Mouse (Mus musculus): Measurements from ENCODE around the gene Pdzrn3. TPM values are rescaled to one million over a fixed set of nuclear protein-coding genes. Genes with fewer than 3 reads are reported as not detected.

Gene Pdzrn3
- polyA plus RNA-seq, 1 experiment from 2014 or later: 0.54 TPM

DNA sequence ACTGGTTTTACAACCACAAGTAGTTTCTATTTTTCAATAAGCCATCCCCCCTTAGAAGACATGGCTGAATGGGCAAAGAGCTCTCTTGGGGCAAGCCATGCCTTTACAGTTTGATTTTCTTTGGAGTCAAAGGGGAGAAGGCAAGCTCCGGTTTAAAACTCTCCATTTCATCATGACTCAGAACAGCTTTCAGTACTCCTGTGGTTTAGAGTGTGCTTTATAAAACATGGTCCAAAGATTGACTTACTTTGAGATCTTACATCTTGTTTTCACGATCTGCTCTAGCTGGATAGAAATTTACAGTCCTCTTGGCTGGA is 15.1 kb upstream of the Pdzrn3 start:
- Histone ChIP-seq H3K4me3 (ENCODE audit: low read depth, low read length) (no peak overlapping the region), H3K27ac (ENCODE audit: low read length) (no peak overlapping the region), H3K27me3 (ENCODE audit: control insufficient read depth, insufficient read depth, low read depth, low read length) (no peaks in the 10 kb centered on the region), H3K9ac (ENCODE audit: low read depth, low read length) (no peak overlapping the region), H3K9me3 (replicated peaks; ENCODE audit: control insufficient read depth, low read length) (no peaks in the 10 kb centered on the region), H3K4me1 (ENCODE audit: control insufficient read depth, low read depth, low read length) (no peaks in the 10 kb centered on the region), H3K4me2 (ENCODE audit: low read depth, low read length) (no peak overlapping the region), H3K36me3 (ENCODE audit: control insufficient read depth, insufficient read depth) (no peaks in the 10 kb centered on the region)
- ATAC-seq (ENCODE audit: low read depth): no peak
- 49% methylated on average over 2 of the region's 2 CpGs for WGBS (ENCODE audit: insufficient replicate concordance)

DNA sequence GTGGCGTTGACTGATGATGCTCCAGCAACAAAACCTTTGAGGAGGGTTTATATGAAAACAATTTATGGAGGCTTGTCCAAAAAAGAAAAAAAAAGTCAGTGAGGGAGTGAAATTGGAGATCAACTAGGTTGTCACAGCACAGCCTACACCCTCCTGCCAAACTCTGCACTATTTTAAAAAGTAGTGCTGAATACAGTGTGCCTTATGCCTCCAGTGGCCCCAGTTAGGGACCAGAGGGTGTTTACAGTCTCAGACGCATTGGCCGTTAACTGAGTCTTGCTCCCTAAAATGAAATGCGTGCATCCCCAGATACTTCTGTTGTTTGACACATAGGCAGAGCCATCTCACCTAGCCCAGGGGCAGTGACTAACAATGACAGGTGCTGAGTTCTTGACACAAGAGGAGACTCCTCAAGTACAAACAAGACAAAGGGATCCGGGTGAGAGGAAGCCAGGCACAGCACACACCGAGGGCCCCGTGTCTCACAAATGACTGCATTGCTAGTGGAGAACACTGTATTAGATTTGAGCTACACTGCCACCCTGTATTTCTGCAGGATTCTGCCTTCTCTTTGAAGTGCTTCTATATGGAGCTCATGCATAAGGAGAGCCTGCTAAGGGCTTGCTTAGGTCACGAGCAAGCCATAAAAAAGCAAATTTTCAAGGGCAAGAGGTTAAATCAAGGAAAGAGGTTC is 14.6 kb upstream of the Pdzrn3 start:
- Histone ChIP-seq H3K27ac (ENCODE audit: low read length) (no peak overlapping the region), H3K4me3 (ENCODE audit: low read depth, low read length) (no peak overlapping the region), H3K9ac (ENCODE audit: low read depth, low read length) (no peak overlapping the region), H3K4me1 (ENCODE audit: control insufficient read depth, low read depth, low read length) (no peaks in the 10 kb centered on the region), H3K27me3 (ENCODE audit: control insufficient read depth, insufficient read depth, low read depth, low read length) (no peaks in the 10 kb centered on the region), H3K4me2 (ENCODE audit: low read depth, low read length) (no peak overlapping the region), H3K36me3 (ENCODE audit: control insufficient read depth, insufficient read depth) (no peaks in the 10 kb centered on the region), H3K9me3 (replicated peaks; ENCODE audit: control insufficient read depth, low read length) (no peaks in the 10 kb centered on the region)
- ATAC-seq (ENCODE audit: low read depth): no peak
- WGBS (ENCODE audit: insufficient replicate concordance): 67% methylated on average over 8 of the region's 8 CpGs

DNA sequence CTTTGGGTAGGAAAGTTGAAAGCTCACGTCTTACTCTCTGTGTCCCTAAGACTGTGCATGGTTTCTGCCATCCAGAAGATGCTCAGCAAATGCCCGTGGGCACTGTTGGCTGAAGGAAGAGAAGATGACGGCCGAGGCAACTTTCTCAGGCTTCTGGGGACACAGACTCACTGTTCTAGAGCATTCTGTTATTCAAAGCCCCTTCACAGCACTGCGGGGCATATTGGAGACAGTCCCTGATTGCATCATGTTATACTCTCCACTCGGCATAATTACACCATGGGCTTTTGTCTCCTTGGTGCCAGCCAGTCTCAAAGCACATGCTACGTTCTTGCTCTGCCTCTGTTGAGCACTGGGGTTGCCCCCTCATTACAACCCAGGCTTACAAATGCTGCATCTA is 7.8 kb upstream of the Pdzrn3 start:
- H3K27ac ChIP-seq (ENCODE audit: low read length): no peak overlapping the region
- no peak for ATAC-seq (ENCODE audit: low read depth)
- H3K4me3 ChIP-seq (ENCODE audit: low read depth, low read length): no peak overlapping the region
- WGBS (ENCODE audit: insufficient replicate concordance): 60% methylated on average over 7 of the region's 7 CpGs
- H3K4me1 ChIP-seq (ENCODE audit: control insufficient read depth, low read depth, low read length): no peaks in the 10 kb centered on the region
- H3K9ac ChIP-seq (ENCODE audit: low read depth, low read length): no peak overlapping the region
- no peaks in the 10 kb centered on the region for H3K9me3 ChIP-seq (replicated peaks; ENCODE audit: control insufficient read depth, low read length)
- H3K36me3 ChIP-seq (ENCODE audit: control insufficient read depth, insufficient read depth): no peaks in the 10 kb centered on the region
- no peak overlapping the region for H3K4me2 ChIP-seq (ENCODE audit: low read depth, low read length)
- 0 out of 2 replicates have a peak, but pooled peaks cover 2% of the 10 kb centered on the region for H3K27me3 ChIP-seq (ENCODE audit: control insufficient read depth, insufficient read depth, low read depth, low read length)

DNA sequence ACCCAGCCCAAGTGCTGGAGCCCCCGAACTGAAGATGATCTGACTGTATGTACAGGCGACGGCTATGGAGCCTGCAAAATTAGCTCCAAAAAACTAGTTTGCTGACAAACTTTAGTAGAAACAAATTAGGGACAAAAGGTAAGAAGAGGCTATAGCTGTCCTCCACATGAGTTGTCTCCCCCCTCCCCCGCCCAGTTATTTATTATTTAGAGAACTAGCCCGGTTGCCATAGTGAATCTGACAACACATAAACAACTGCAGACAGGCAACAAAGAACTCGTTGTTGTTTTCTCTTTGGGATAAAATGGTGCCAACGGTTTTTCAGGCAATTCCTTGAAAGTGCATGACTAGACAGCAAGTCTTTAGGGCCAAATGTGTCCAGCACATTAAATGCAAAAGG is 7.3 kb upstream of the Pdzrn3 start:
- Histone ChIP-seq H3K4me3 (ENCODE audit: low read depth, low read length) (no peak overlapping the region), H3K4me2 (ENCODE audit: low read depth, low read length) (no peak overlapping the region), H3K36me3 (ENCODE audit: control insufficient read depth, insufficient read depth) (no peaks in the 10 kb centered on the region), H3K27me3 (ENCODE audit: control insufficient read depth, insufficient read depth, low read depth, low read length) (0 out of 2 replicates have a peak, but pooled peaks cover 2% of the 10 kb centered on the region), H3K9me3 (replicated peaks; ENCODE audit: control insufficient read depth, low read length) (no peaks in the 10 kb centered on the region), H3K4me1 (ENCODE audit: control insufficient read depth, low read depth, low read length) (no peaks in the 10 kb centered on the region), H3K27ac (ENCODE audit: low read length) (no peak overlapping the region), H3K9ac (ENCODE audit: low read depth, low read length) (no peak overlapping the region)
- 57% methylated on average over 7 of the region's 7 CpGs for WGBS (ENCODE audit: insufficient replicate concordance)
- no peak for ATAC-seq (ENCODE audit: low read depth)

DNA sequence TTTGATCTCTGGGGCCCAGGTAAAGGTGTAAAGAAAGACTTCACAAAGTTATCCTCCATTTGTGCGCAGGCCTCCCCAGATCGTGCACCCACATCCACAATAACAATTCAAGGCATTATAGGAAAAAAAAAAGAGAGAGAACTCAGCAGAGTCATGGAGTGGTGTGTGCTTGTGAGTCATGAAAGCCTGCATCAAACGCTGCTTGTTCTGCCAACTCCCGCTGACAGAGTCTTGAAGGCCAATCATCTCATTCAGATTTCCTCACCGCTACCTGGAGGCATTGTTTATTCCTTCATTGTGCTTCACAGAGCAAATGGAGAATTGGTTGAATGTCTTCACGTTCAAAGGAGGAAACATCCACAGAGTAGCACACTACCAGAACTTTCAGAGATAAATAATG is 6.8 kb upstream of the Pdzrn3 start:
- peaks cover 2% of the 10 kb centered on the region; the same call in 1 of the 2 replicates for H3K27me3 ChIP-seq (ENCODE audit: control insufficient read depth, insufficient read depth, low read depth, low read length)
- H3K4me3 ChIP-seq (ENCODE audit: low read depth, low read length): no peak overlapping the region
- WGBS (ENCODE audit: insufficient replicate concordance): 56% methylated on average over 6 of the region's 6 CpGs
- no peak overlapping the region for H3K27ac ChIP-seq (ENCODE audit: low read length)
- H3K9ac ChIP-seq (ENCODE audit: low read depth, low read length): no peak overlapping the region
- H3K4me2 ChIP-seq (ENCODE audit: low read depth, low read length): no peak overlapping the region
- ATAC-seq (ENCODE audit: low read depth): no peak
- H3K36me3 ChIP-seq (ENCODE audit: control insufficient read depth, insufficient read depth): no peaks in the 10 kb centered on the region
- H3K4me1 ChIP-seq (ENCODE audit: control insufficient read depth, low read depth, low read length): no peaks in the 10 kb centered on the region
- H3K9me3 ChIP-seq (replicated peaks; ENCODE audit: control insufficient read depth, low read length): no peaks in the 10 kb centered on the region

DNA sequence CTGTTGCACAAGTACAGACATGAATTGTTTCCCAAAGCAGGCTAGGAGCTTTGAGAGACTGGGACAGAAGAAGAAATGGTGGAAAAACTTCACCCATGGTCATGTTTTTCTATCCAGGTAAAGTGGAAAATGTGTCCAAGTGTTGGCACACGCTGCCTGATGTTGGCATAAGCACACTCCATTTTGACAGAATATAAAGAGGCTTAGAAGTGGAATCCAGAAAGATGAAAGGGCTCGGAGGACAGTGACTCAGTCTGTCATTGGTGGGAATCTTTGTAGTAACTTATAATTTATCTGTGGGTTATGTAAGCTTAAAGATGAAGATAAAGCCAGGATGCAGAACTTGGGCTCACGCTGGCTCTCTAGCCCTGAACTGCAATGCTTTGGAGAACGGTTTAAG is 5.2 kb upstream of the Pdzrn3 start:
- Histone ChIP-seq H3K27me3 (ENCODE audit: control insufficient read depth, insufficient read depth, low read depth, low read length) (peaks cover 8% of the 10 kb centered on the region), H3K4me2 (ENCODE audit: low read depth, low read length) (no peak overlapping the region), H3K9me3 (replicated peaks; ENCODE audit: control insufficient read depth, low read length) (no peaks in the 10 kb centered on the region), H3K4me1 (ENCODE audit: control insufficient read depth, low read depth, low read length) (no peaks in the 10 kb centered on the region), H3K36me3 (ENCODE audit: control insufficient read depth, insufficient read depth) (no peaks in the 10 kb centered on the region), H3K4me3 (ENCODE audit: low read depth, low read length) (no peak overlapping the region), H3K9ac (ENCODE audit: low read depth, low read length) (no peak overlapping the region), H3K27ac (ENCODE audit: low read length) (no peak overlapping the region)
- 55% methylated on average over 4 of the region's 4 CpGs for WGBS (ENCODE audit: insufficient replicate concordance)
- ATAC-seq (ENCODE audit: low read depth): no peak

DNA sequence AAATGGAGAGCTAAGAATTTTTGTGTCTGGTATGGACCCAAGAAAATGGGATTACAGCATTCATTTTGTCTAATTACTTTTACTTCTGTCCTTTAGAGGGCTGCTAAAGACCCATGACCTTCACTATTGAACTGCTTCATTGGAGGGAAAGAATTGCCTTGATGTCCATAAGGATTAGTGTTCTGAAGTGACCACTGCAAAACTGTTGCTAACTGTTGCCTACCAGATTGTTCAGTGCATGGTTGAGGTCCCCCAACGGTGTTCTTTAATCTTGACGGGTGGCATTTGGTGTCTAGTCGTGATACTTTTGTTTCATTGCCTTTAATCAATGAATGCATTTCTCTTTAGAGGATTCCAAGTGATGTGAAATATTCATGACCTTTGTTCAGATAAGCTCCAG is 1.8 kb upstream of the Pdzrn3 start:
- H3K27ac ChIP-seq (ENCODE audit: low read length): no peak overlapping the region
- no peak overlapping the region for H3K4me3 ChIP-seq (ENCODE audit: low read depth, low read length)
- ATAC-seq (ENCODE audit: low read depth): no peak
- H3K4me1 ChIP-seq (ENCODE audit: control insufficient read depth, low read depth, low read length): no peaks in the 10 kb centered on the region
- H3K4me2 ChIP-seq (ENCODE audit: low read depth, low read length): no peak overlapping the region
- H3K9ac ChIP-seq (ENCODE audit: low read depth, low read length): no peak overlapping the region
- H3K9me3 ChIP-seq (replicated peaks; ENCODE audit: control insufficient read depth, low read length): no peaks in the 10 kb centered on the region
- 50% methylated on average over 3 of the region's 3 CpGs for WGBS (ENCODE audit: insufficient replicate concordance)
- no peaks in the 10 kb centered on the region for H3K36me3 ChIP-seq (ENCODE audit: control insufficient read depth, insufficient read depth)
- peaks cover 27% of the 10 kb centered on the region for H3K27me3 ChIP-seq (ENCODE audit: control insufficient read depth, insufficient read depth, low read depth, low read length)

DNA sequence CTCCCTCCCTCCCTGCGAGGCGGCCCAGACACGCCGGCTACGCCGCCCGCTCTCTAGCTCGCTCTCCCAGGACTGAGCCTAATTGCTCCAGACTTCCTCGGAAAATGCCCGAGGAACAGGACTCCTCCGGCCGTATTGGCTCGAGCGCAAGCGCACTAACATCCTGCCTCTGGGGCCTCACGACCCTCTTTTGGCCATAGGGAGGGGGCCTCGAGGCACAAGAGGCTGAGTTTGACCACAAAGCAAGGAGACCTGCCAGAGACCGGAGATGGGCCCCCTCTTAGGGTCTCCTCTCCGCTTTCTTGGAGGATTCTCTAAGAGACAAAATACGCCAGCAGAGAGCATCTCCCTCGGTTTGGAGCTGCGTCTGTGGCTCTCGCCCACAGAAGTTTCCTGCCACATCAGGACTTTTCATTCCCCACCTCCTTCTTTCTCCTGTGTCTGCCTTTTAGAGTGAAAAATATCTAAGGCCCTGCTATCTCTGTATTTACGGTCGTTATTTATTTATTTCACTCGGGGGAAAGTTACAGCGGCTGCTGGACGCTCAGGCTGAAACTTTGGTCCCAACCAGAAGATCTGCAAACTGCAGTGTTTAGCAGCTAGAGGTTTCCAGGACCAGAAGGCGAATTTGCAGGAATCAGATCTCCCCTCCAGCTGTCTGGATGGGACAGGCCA is 375 bp upstream of the Pdzrn3 start:
- peaks cover 27% of the 10 kb centered on the region for H3K27me3 ChIP-seq (ENCODE audit: control insufficient read depth, insufficient read depth, low read depth, low read length)
- 1% methylated on average over 29 of the region's 29 CpGs for WGBS (ENCODE audit: insufficient replicate concordance)
- peak overlapping the region; percentile 31; the same call in 1 of the 2 replicates for H3K9ac ChIP-seq (ENCODE audit: low read depth, low read length)
- peak overlapping the region; percentile 55 for H3K4me3 ChIP-seq (ENCODE audit: low read depth, low read length)
- H3K4me2 ChIP-seq (ENCODE audit: low read depth, low read length): peak overlapping the region; percentile 68
- no peak overlapping the region for H3K27ac ChIP-seq (ENCODE audit: low read length)
- no peaks in the 10 kb centered on the region for H3K9me3 ChIP-seq (replicated peaks; ENCODE audit: control insufficient read depth, low read length)
- H3K36me3 ChIP-seq (ENCODE audit: control insufficient read depth, insufficient read depth): no peaks in the 10 kb centered on the region
- ATAC-seq (ENCODE audit: low read depth): peak; percentile 23; the same call in 1 of the 2 replicates
- H3K4me1 ChIP-seq (ENCODE audit: control insufficient read depth, low read depth, low read length): peaks cover 3% of the 10 kb centered on the region

DNA sequence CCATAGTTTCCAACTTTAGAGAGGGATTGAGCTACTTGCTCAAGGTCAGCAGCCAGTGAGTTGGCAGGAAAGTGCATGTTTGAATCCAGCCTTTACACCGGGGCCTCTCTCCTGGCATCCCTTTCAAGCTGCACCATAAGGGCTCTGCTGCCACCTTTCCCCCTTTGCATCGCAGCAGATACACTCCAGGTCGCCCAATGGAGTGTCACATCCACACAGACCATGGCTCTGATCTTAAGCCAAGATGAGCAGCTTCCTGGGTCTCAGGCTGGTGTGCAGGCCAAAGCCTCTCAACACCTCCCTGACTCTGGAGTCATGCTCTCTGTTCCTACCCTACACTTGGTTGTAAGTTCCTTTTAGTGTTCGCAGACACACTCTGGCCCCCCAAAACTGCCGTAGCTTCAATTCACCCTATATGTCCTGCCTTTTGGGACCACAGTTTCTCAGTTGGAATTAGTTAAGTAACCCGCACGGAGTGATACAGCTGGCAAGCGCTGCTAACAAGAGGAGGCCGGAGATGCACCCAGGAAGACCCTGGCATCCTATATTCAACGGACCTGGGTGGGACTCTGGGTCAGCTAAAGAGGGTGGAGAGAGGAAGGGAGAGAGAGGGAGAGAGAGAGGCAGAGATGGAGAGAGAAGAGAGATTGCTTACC is 1.1 kb downstream of the Pdzrn3 start:
- H3K27ac ChIP-seq (ENCODE audit: low read length): no peak overlapping the region
- no peaks in the 10 kb centered on the region for H3K36me3 ChIP-seq (ENCODE audit: control insufficient read depth, insufficient read depth)
- ATAC-seq (ENCODE audit: low read depth): no peak
- H3K4me1 ChIP-seq (ENCODE audit: control insufficient read depth, low read depth, low read length): peaks cover 3% of the 10 kb centered on the region
- no peak overlapping the region for H3K9ac ChIP-seq (ENCODE audit: low read depth, low read length)
- peaks cover 27% of the 10 kb centered on the region for H3K27me3 ChIP-seq (ENCODE audit: control insufficient read depth, insufficient read depth, low read depth, low read length)
- H3K4me3 ChIP-seq (ENCODE audit: low read depth, low read length): peak overlapping the region; percentile 55
- peak overlapping the region; percentile 68 for H3K4me2 ChIP-seq (ENCODE audit: low read depth, low read length)
- 10% methylated on average over 10 of the region's 10 CpGs for WGBS (ENCODE audit: insufficient replicate concordance)
- no peaks in the 10 kb centered on the region for H3K9me3 ChIP-seq (replicated peaks; ENCODE audit: control insufficient read depth, low read length)

Data from liver, embryonic 16.5 days (tissue).